In the genomic region with DNA sequence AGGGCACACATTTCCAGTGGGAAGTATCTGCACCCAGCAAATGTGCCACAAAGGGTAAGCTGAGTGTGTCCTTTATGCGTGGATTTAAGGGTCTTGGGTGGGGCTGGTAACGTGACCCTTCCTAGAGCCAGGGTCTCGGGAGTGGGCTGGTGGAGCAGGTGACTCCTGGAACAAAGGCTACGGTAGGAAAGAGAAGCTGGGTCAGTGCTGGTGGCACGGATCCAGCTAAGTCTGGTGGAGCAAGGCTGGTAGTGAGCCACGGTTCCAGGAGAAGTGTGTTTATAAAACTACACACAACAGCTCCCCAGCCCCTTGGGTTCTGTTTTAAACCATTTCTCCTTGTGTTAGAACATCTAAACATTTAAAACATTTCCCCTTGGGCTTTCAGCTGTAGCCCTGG, we compare ENCODE assay signal across 23 mouse cellular contexts.
DNase-seq lines count a peak whose midpoint lies in the region; ATAC-seq lines count a peak whose summit lies in the region.
"Had no signal": no experiment of that assay in that cellular context is flagged by ENCODE, and none has a peak within 500 bp of the region (broad histone marks: within the 10 kb centered on the region; RNA-seq: fewer than 3 reads in every experiment).

No protein-coding gene starts in this region.

- no peak overlapping the region for H3K9ac ChIP-seq in heart, embryonic 11.5 days (ENCODE audit: low read depth, low read length)
- H3K9ac ChIP-seq in kidney, embryonic 14.5 days (ENCODE audit: low read depth, low read length): no peak overlapping the region
- H3K9ac ChIP-seq: heart, embryonic 15.5 days; intestine, embryonic 15.5 days; liver, embryonic 15.5 days had no signal

- DNase-seq in cerebellum, postnatal 10 days: peak; percentile 67
- DNase-seq in cerebellum, adult 9-11 months: no peak
- DNase-seq in heart, adult 11 months: peak; percentile 87
- peak; percentile 48 for DNase-seq in kidney, postnatal 10 days
- peak; percentile 12 to 29 for DNase-seq in kidney, postnatal 4 days
- DNase-seq: adrenal gland, adult 8-10 months; cerebellum, adult 9-10 months; embryo, embryonic 11 days; gastrocnemius, postnatal 25 days; liver; right cerebral cortex, postnatal 4 days; thymus, postnatal 14 days had no signal

- no peak overlapping the region for H3K4me3 ChIP-seq in heart, embryonic 11.5 days (ENCODE audit: low read depth, low read length)
- no peak overlapping the region for H3K4me3 ChIP-seq in kidney, embryonic 14.5 days (ENCODE audit: low read length)
- H3K4me3 ChIP-seq: heart, embryonic 15.5 days; hindbrain, embryonic 10.5 days; intestine, embryonic 15.5 days; limb, embryonic 10.5 days; liver, embryonic 15.5 days had no signal

- no peaks in the 10 kb centered on the region; the same call in 1 of the 2 replicates for H3K9me3 ChIP-seq in heart, embryonic 11.5 days (replicated peaks; ENCODE audit: control insufficient read depth, low read length)
- 0 out of 2 replicates have a peak, but pooled peaks cover 3% of the 10 kb centered on the region for H3K9me3 ChIP-seq in kidney, embryonic 14.5 days (ENCODE audit: control insufficient read depth, low read length)
- H3K9me3 ChIP-seq: heart, embryonic 15.5 days; intestine, embryonic 15.5 days; liver, embryonic 15.5 days had no signal

- H3K36me3 ChIP-seq in heart, embryonic 11.5 days (ENCODE audit: control insufficient read depth, insufficient read depth, low read length): no peaks in the 10 kb centered on the region
- H3K36me3 ChIP-seq in kidney, embryonic 14.5 days (ENCODE audit: control insufficient read depth, insufficient read depth, low read length): no peaks in the 10 kb centered on the region
- H3K36me3 ChIP-seq: heart, embryonic 15.5 days; hindbrain, embryonic 10.5 days; intestine, embryonic 15.5 days; limb, embryonic 10.5 days; liver, embryonic 15.5 days had no signal

- ATAC-seq in heart, embryonic 11.5 days (replicated peaks; ENCODE audit: insufficient number of reproducible peaks, low FRiP score, low TSS enrichment): no peak
- no peak for ATAC-seq in kidney, embryonic 14.5 days (ENCODE audit: low FRiP score, low TSS enrichment)
- ATAC-seq: forebrain, embryonic 16.5 days; hindbrain, embryonic 16.5 days; intestine, embryonic 15.5 days; lung, postnatal 0 days had no signal

- H3K27ac ChIP-seq in heart, embryonic 11.5 days (ENCODE audit: low read depth, low read length): no peak overlapping the region
- no peak overlapping the region for H3K27ac ChIP-seq in kidney, embryonic 14.5 days (ENCODE audit: low read depth, low read length)
- H3K27ac ChIP-seq: heart, embryonic 15.5 days; hindbrain, embryonic 10.5 days; intestine, embryonic 15.5 days; limb, embryonic 10.5 days; liver, embryonic 15.5 days had no signal

- WGBS in heart, embryonic 11.5 days (ENCODE audit: insufficient replicate concordance): 69% methylated on average over 6 of the region's 6 CpGs
- WGBS in kidney, embryonic 14.5 days: 53% methylated on average over 6 of the region's 6 CpGs

- no peaks in the 10 kb centered on the region for H3K4me1 ChIP-seq in heart, embryonic 11.5 days (ENCODE audit: control insufficient read depth, insufficient read depth, low read length)
- H3K4me1 ChIP-seq in kidney, embryonic 14.5 days (ENCODE audit: control insufficient read depth, insufficient read depth, low read length): no peaks in the 10 kb centered on the region
- H3K4me1 ChIP-seq: hindbrain, embryonic 10.5 days; intestine, embryonic 15.5 days; limb, embryonic 10.5 days; liver, embryonic 15.5 days had no signal

- H3K27me3 ChIP-seq in heart, embryonic 11.5 days (ENCODE audit: control insufficient read depth, insufficient read depth, low read length): no peaks in the 10 kb centered on the region
- no peaks in the 10 kb centered on the region for H3K27me3 ChIP-seq in kidney, embryonic 14.5 days (ENCODE audit: control insufficient read depth, insufficient read depth, low read length)
- H3K27me3 ChIP-seq: heart, embryonic 15.5 days; intestine, embryonic 15.5 days; liver, embryonic 15.5 days had no signal

- H3K4me2 ChIP-seq in heart, embryonic 11.5 days: no peak overlapping the region
- no peak overlapping the region for H3K4me2 ChIP-seq in kidney, embryonic 14.5 days (replicated peaks; ENCODE audit: low read depth, low read length)
- H3K4me2 ChIP-seq: heart, embryonic 15.5 days; intestine, embryonic 15.5 days; liver, embryonic 15.5 days; midbrain, embryonic 11.5 days had no signal
